Mouse (Mus musculus) hindbrain, embryonic 16.5 days (tissue): ENCODE measurements around the gene Kalrn. TPM values are rescaled to one million over a fixed set of nuclear protein-coding genes. Genes with fewer than 3 reads are reported as not detected.

Experiments used
- ATAC-seq: fragments of 200-750 bp; cut with Nextera tagmentation; 2 replicates; pipeline ENCODE4 v1.8.0; 2017; ENCODE audit warnings: moderate TSS enrichment, moderate library complexity
- H3K27ac ChIP-seq: fragments of 300-500 bp; sonication (generic); 2 replicates; pipeline ENCODE4 v1.5.1; 2014; ENCODE audit warnings: low read depth, mild to moderate bottlenecking, control low read depth, low read length, moderate library complexity
- H3K27me3 ChIP-seq: fragments of 300-500 bp; sonication (generic); replicated peaks from 2 replicates; pipeline ENCODE4 v1.6.1; 2014; ENCODE audit warnings: low read length; ENCODE audit not compliant: control insufficient read depth, insufficient read depth
- H3K36me3 ChIP-seq: fragments of 300-500 bp; sonication (generic); 2 replicates; pipeline ENCODE4 v1.6.1; 2014; ENCODE audit warnings: mild to moderate bottlenecking, low read length, moderate library complexity, mixed read lengths; ENCODE audit not compliant: control insufficient read depth, insufficient read depth
- H3K4me1 ChIP-seq: fragments of 300-500 bp; sonication (generic); 2 replicates; pipeline ENCODE4 v1.6.1; 2014; ENCODE audit warnings: low read depth, low read length; ENCODE audit not compliant: control insufficient read depth, insufficient read depth
- H3K4me2 ChIP-seq: fragments of 300-500 bp; sonication (generic); 2 replicates; pipeline ENCODE4 v1.6.1; 2014; ENCODE audit warnings: mild to moderate bottlenecking, low read length, control low read depth, moderate library complexity
- H3K4me3 ChIP-seq: fragments of 300-500 bp; sonication (generic); 2 replicates; pipeline ENCODE4 v1.5.1; 2014; ENCODE audit warnings: mild to moderate bottlenecking, low read length, control low read depth, moderate library complexity
- H3K9ac ChIP-seq: fragments of 300-500 bp; sonication (generic); 2 replicates; pipeline ENCODE4 v1.6.1; 2014; ENCODE audit warnings: low read depth, mild to moderate bottlenecking, control low read depth, low read length, moderate library complexity
- H3K9me3 ChIP-seq: fragments of 300-500 bp; sonication (generic); 2 replicates; pipeline ENCODE4 v1.6.1; 2014; ENCODE audit warnings: mild to moderate bottlenecking, low read length, moderate library complexity; ENCODE audit not compliant: control insufficient read depth
- WGBS: fragments of 180-500 bp; shearing (Covaris S2); extraction: QIAGEN DNeasy Blood & Tissue Kit; methylation state at CpG from one replicate; pipeline ENCODE4 v1.1.7; 2014; 5-methylcytosine and 5-hydroxymethylcytosine counted together
- polyA plus RNA-seq: library from polyadenylated mRNA; unstranded; fragments of >200 nt; fragmentation: Nextera tagmentation; extraction: Ambion mirVana; gene quantifications from 2 replicates; pipeline ENCODE4 v1.2.1, GENCODE M21; 2015

The Kalrn gene
- polyA plus RNA-seq, 1 experiment from 2014 or later = 20.9 TPM

GRCm38 (mm10) chr16:33995496-33995895, 577.8 kb downstream of the Kalrn start:
- 85% methylated on average over 3 of the region's 3 CpGs for WGBS
- no peak overlapping the region for H3K4me3 ChIP-seq
- no peak overlapping the region for H3K4me2 ChIP-seq
- no peaks in the 10 kb centered on the region for H3K36me3 ChIP-seq
- ATAC-seq = no peak
- no peaks in the 10 kb centered on the region for H3K27me3 ChIP-seq
- H3K9me3 ChIP-seq = no peaks in the 10 kb centered on the region
- no peaks in the 10 kb centered on the region for H3K4me1 ChIP-seq
- H3K27ac ChIP-seq = no peak overlapping the region
- H3K9ac ChIP-seq = no peak overlapping the region

- Histone ChIP-seq H3K36me3 (no peaks in the 10 kb centered on the region), H3K9me3 (no peaks in the 10 kb centered on the region), H3K4me2 (no peak overlapping the region), H3K27ac (no peak overlapping the region), H3K4me3 (no peak overlapping the region), H3K4me1 (no peaks in the 10 kb centered on the region), H3K27me3 (no peaks in the 10 kb centered on the region), H3K9ac (no peak overlapping the region)
- WGBS = 77% methylated on average over 6 of the region's 6 CpGs
- ATAC-seq = no peak
These were observed 579.0 kb downstream of the Kalrn start for GRCm38 (mm10) chr16:33994321-33994720.

GRCm38 (mm10) chr16:33990712-33991111, 582.6 kb downstream of the Kalrn start:
- H3K4me3 ChIP-seq = no peak overlapping the region
- no peak overlapping the region for H3K9ac ChIP-seq
- H3K4me1 ChIP-seq = no peaks in the 10 kb centered on the region
- ATAC-seq = no peak
- H3K9me3 ChIP-seq = no peaks in the 10 kb centered on the region
- 86% methylated on average over 4 of the region's 4 CpGs for WGBS
- no peak overlapping the region for H3K4me2 ChIP-seq
- H3K27me3 ChIP-seq = no peaks in the 10 kb centered on the region
- no peak overlapping the region for H3K27ac ChIP-seq
- no peaks in the 10 kb centered on the region for H3K36me3 ChIP-seq

GRCm38 (mm10) chr16:33989106-33989505, 584.2 kb downstream of the Kalrn start:
- Histone ChIP-seq H3K27ac (no peak overlapping the region), H3K9me3 (no peaks in the 10 kb centered on the region), H3K4me2 (no peak overlapping the region), H3K9ac (no peak overlapping the region), H3K4me3 (no peak overlapping the region), H3K4me1 (no peaks in the 10 kb centered on the region), H3K27me3 (no peaks in the 10 kb centered on the region), H3K36me3 (peaks cover 3% of the 10 kb centered on the region; the same call in 1 of the 2 replicates)
- WGBS = 90% methylated on average over 1 of the region's 1 CpGs
- no peak for ATAC-seq

GRCm38 (mm10) chr16:33988358-33989012, 584.8 kb downstream of the Kalrn start:
- no peaks in the 10 kb centered on the region for H3K9me3 ChIP-seq
- ATAC-seq = no peak
- 63% methylated on average over 17 of the region's 17 CpGs for WGBS
- H3K9ac ChIP-seq = no peak overlapping the region
- peaks cover 3% of the 10 kb centered on the region; the same call in 1 of the 2 replicates for H3K36me3 ChIP-seq
- H3K27ac ChIP-seq = no peak overlapping the region
- H3K4me3 ChIP-seq = no peak overlapping the region
- no peaks in the 10 kb centered on the region for H3K4me1 ChIP-seq
- no peaks in the 10 kb centered on the region for H3K27me3 ChIP-seq
- H3K4me2 ChIP-seq = no peak overlapping the region

- Histone ChIP-seq H3K4me1 (no peaks in the 10 kb centered on the region), H3K27ac (no peak overlapping the region), H3K9ac (no peak overlapping the region), H3K36me3 (peaks cover 3% of the 10 kb centered on the region; the same call in 1 of the 2 replicates), H3K4me3 (no peak overlapping the region), H3K27me3 (no peaks in the 10 kb centered on the region), H3K9me3 (no peaks in the 10 kb centered on the region), H3K4me2 (no peak overlapping the region)
- WGBS = 90% methylated on average over 7 of the region's 7 CpGs
- ATAC-seq = no peak
These were observed 586.3 kb downstream of the Kalrn start for GRCm38 (mm10) chr16:33986993-33987392.

GRCm38 (mm10) chr16:33985372-33985771, 588.0 kb downstream of the Kalrn start:
- 94% methylated on average over 6 of the region's 6 CpGs for WGBS
- Histone ChIP-seq H3K4me3 (no peak overlapping the region), H3K4me1 (no peaks in the 10 kb centered on the region), H3K27me3 (no peaks in the 10 kb centered on the region), H3K36me3 (peaks cover 3% of the 10 kb centered on the region; the same call in 1 of the 2 replicates), H3K27ac (no peak overlapping the region), H3K4me2 (no peak overlapping the region), H3K9me3 (no peaks in the 10 kb centered on the region), H3K9ac (no peak overlapping the region)
- no peak for ATAC-seq

GRCm38 (mm10) chr16:33983712-33984111, 589.6 kb downstream of the Kalrn start:
- WGBS = 98% methylated on average over 6 of the region's 6 CpGs
- Histone ChIP-seq H3K9ac (no peak overlapping the region), H3K9me3 (no peaks in the 10 kb centered on the region), H3K4me3 (no peak overlapping the region), H3K27me3 (no peaks in the 10 kb centered on the region), H3K4me1 (no peaks in the 10 kb centered on the region), H3K4me2 (no peak overlapping the region), H3K27ac (no peak overlapping the region), H3K36me3 (peaks cover 3% of the 10 kb centered on the region; the same call in 1 of the 2 replicates)
- ATAC-seq = no peak

- Histone ChIP-seq H3K9me3 (no peaks in the 10 kb centered on the region), H3K36me3 (peaks cover 10% of the 10 kb centered on the region), H3K4me1 (no peaks in the 10 kb centered on the region), H3K4me2 (no peak overlapping the region), H3K4me3 (no peak overlapping the region), H3K9ac (no peak overlapping the region), H3K27me3 (no peaks in the 10 kb centered on the region), H3K27ac (no peak overlapping the region)
- no peak for ATAC-seq
- 31% methylated on average over 2 of the region's 2 CpGs for WGBS
These were observed 593.5 kb downstream of the Kalrn start for GRCm38 (mm10) chr16:33979855-33980254.
